Mouse (Mus musculus): Measurements from ENCODE around the gene Slc17a9. TPM values are rescaled to one million over a fixed set of nuclear protein-coding genes. Genes with fewer than 3 reads are reported as not detected.

Gene Slc17a9
- polyA plus RNA-seq, 1 experiment: 22.6 TPM

GRCm38 (mm10) chr2:180702701-180703149, 22.3 kb upstream of the Slc17a9 start:
- H3K9me3 ChIP-seq (replicated peaks; ENCODE audit: control insufficient read depth, insufficient read depth, low read length, poor library complexity, severe bottlenecking): no peaks in the 10 kb centered on the region
- H3K27me3 ChIP-seq (ENCODE audit: control insufficient read depth, insufficient read depth, low read length, poor library complexity, severe bottlenecking): no peaks in the 10 kb centered on the region
- H3K4me1 ChIP-seq (ENCODE audit: control insufficient read depth, insufficient read depth, low read length): peaks cover 6% of the 10 kb centered on the region
- H3K9ac ChIP-seq (ENCODE audit: low read depth, poor library complexity, severe bottlenecking): peak overlapping the region; percentile 97
- peak overlapping the region; percentile 61 for H3K4me3 ChIP-seq (ENCODE audit: low read depth, low read length)
- H3K27ac ChIP-seq (ENCODE audit: insufficient read depth, low read length): peak overlapping the region; percentile 91
- H3K36me3 ChIP-seq (ENCODE audit: control insufficient read depth, insufficient read depth, low read length, poor library complexity, severe bottlenecking): peaks cover 37% of the 10 kb centered on the region
- TF ChIP-seq CTCF (IDR thresholded peaks at IDR 0.05; ENCODE audit: low read depth, low read length) (peak; percentile 21), POLR2A (IDR thresholded peaks at IDR 0.05; ENCODE audit: insufficient read depth, low read length) (no peak), EP300 (IDR thresholded peaks at IDR 0.05; ENCODE audit: insufficient read depth, low read depth, low read length) (no peak)

DNA sequence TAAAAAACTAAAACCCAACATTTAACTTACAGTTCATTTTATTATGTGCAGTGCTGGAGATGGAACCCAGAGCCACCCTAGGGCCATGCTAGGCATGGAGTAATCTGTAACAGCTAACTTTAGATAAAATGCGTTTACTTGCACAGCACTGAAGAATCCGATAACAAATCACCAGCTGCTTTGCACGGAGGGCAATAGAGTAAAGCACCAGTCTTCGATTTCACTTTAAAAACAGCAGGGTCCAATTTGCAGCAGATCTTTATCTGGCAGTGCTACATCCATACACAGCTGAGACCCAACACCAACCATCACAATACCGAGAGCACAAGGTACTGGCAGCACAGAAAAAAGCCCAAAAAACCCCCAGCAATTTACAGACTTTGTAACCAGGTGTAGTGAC, 21.9 kb upstream of the Slc17a9 start:
- Histone ChIP-seq H3K4me1 (ENCODE audit: control insufficient read depth, insufficient read depth, low read length) (peaks cover 4% of the 10 kb centered on the region), H3K27ac (ENCODE audit: insufficient read depth, low read length) (peak overlapping the region; percentile 91), H3K4me3 (ENCODE audit: low read depth, low read length) (peak overlapping the region; percentile 61), H3K27me3 (ENCODE audit: control insufficient read depth, insufficient read depth, low read length, poor library complexity, severe bottlenecking) (no peaks in the 10 kb centered on the region), H3K9ac (ENCODE audit: low read depth, poor library complexity, severe bottlenecking) (peak overlapping the region; percentile 97), H3K9me3 (replicated peaks; ENCODE audit: control insufficient read depth, insufficient read depth, low read length, poor library complexity, severe bottlenecking) (no peaks in the 10 kb centered on the region), H3K36me3 (ENCODE audit: control insufficient read depth, insufficient read depth, low read length, poor library complexity, severe bottlenecking) (peaks cover 38% of the 10 kb centered on the region)
- TF ChIP-seq CTCF (IDR thresholded peaks at IDR 0.05; ENCODE audit: low read depth, low read length) (no peak), EP300 (IDR thresholded peaks at IDR 0.05; ENCODE audit: insufficient read depth, low read depth, low read length) (no peak)

- no peaks in the 10 kb centered on the region for H3K9me3 ChIP-seq (replicated peaks; ENCODE audit: control insufficient read depth, insufficient read depth, low read length, poor library complexity, severe bottlenecking)
- H3K4me1 ChIP-seq (ENCODE audit: control insufficient read depth, insufficient read depth, low read length): peaks cover 4% of the 10 kb centered on the region
- no peaks in the 10 kb centered on the region for H3K27me3 ChIP-seq (ENCODE audit: control insufficient read depth, insufficient read depth, low read length, poor library complexity, severe bottlenecking)
- peaks cover 42% of the 10 kb centered on the region for H3K36me3 ChIP-seq (ENCODE audit: control insufficient read depth, insufficient read depth, low read length, poor library complexity, severe bottlenecking)
- no peak overlapping the region for H3K4me3 ChIP-seq (ENCODE audit: low read depth, low read length)
- no peak for TF ChIP-seq EP300 (IDR thresholded peaks at IDR 0.05; ENCODE audit: insufficient read depth, low read depth, low read length)
- no peak for TF ChIP-seq CTCF (IDR thresholded peaks at IDR 0.05; ENCODE audit: low read depth, low read length)
- TF ChIP-seq POLR2A (IDR thresholded peaks at IDR 0.05; ENCODE audit: insufficient read depth, low read length): no peak
- peak overlapping the region; percentile 97 for H3K9ac ChIP-seq (ENCODE audit: low read depth, poor library complexity, severe bottlenecking)
- peak overlapping the region; percentile 91 for H3K27ac ChIP-seq (ENCODE audit: insufficient read depth, low read length)
Observed at GRCm38 (mm10) chr2:180703645-180704359, 21.3 kb upstream of the Slc17a9 start.

DNA sequence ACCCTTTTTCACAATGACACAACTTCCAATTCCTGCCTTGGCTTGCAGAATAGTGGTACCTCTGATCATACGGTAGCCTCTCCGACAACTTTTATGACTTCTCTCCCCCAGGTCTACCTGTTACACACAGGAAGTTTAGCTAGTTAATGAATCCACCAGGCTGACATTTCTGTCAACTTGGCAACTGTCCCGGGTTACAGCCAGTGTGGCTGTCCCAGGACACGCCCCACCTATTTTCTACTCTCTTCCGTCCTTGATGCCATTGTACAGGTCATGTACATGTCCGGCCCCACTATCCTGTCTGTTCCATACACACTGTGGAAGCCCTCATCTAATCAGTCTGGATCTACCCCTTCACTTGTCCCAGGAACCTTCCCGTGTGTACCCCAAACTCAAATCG, 20.5 kb upstream of the Slc17a9 start:
- Histone ChIP-seq H3K9ac (ENCODE audit: low read depth, poor library complexity, severe bottlenecking) (peak overlapping the region; percentile 97), H3K4me3 (ENCODE audit: low read depth, low read length) (peak overlapping the region; percentile 29), H3K36me3 (ENCODE audit: control insufficient read depth, insufficient read depth, low read length, poor library complexity, severe bottlenecking) (peaks cover 42% of the 10 kb centered on the region), H3K9me3 (replicated peaks; ENCODE audit: control insufficient read depth, insufficient read depth, low read length, poor library complexity, severe bottlenecking) (no peaks in the 10 kb centered on the region), H3K4me1 (ENCODE audit: control insufficient read depth, insufficient read depth, low read length) (peaks cover 4% of the 10 kb centered on the region), H3K27ac (ENCODE audit: insufficient read depth, low read length) (peak overlapping the region; percentile 91), H3K27me3 (ENCODE audit: control insufficient read depth, insufficient read depth, low read length, poor library complexity, severe bottlenecking) (no peaks in the 10 kb centered on the region)
- no peak for TF ChIP-seq EP300 (IDR thresholded peaks at IDR 0.05; ENCODE audit: insufficient read depth, low read depth, low read length)
- TF ChIP-seq CTCF (IDR thresholded peaks at IDR 0.05; ENCODE audit: low read depth, low read length): no peak
- TF ChIP-seq POLR2A (IDR thresholded peaks at IDR 0.05; ENCODE audit: insufficient read depth, low read length): no peak

DNA sequence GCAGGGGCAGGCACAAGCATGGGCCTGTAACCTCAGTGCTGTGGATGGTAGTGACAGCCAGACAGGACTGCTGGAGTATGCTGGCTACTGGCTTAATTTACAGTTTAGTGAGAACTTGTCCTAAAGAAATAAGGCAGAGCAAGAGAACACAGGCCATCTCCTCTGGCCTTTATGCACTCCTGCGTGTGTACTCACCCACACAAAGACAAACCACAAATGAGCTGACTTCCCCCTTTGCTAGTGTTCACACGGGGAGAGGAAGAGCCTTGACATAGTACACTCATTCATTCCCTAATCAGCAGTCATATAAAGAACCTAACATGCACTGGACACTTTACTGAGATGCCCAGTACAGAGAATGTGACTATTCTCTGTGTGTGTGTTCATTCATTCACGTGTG, 20.0 kb upstream of the Slc17a9 start:
- H3K36me3 ChIP-seq (ENCODE audit: control insufficient read depth, insufficient read depth, low read length, poor library complexity, severe bottlenecking): peaks cover 42% of the 10 kb centered on the region
- TF ChIP-seq CTCF (IDR thresholded peaks at IDR 0.05; ENCODE audit: low read depth, low read length): no peak
- TF ChIP-seq EP300 (IDR thresholded peaks at IDR 0.05; ENCODE audit: insufficient read depth, low read depth, low read length): no peak
- TF ChIP-seq POLR2A (IDR thresholded peaks at IDR 0.05; ENCODE audit: insufficient read depth, low read length): no peak
- H3K9me3 ChIP-seq (replicated peaks; ENCODE audit: control insufficient read depth, insufficient read depth, low read length, poor library complexity, severe bottlenecking): no peaks in the 10 kb centered on the region
- H3K27ac ChIP-seq (ENCODE audit: insufficient read depth, low read length): peak overlapping the region; percentile 91
- peaks cover 4% of the 10 kb centered on the region for H3K4me1 ChIP-seq (ENCODE audit: control insufficient read depth, insufficient read depth, low read length)
- peak overlapping the region; percentile 97 for H3K9ac ChIP-seq (ENCODE audit: low read depth, poor library complexity, severe bottlenecking)
- H3K4me3 ChIP-seq (ENCODE audit: low read depth, low read length): peak overlapping the region; percentile 29
- H3K27me3 ChIP-seq (ENCODE audit: control insufficient read depth, insufficient read depth, low read length, poor library complexity, severe bottlenecking): no peaks in the 10 kb centered on the region

DNA sequence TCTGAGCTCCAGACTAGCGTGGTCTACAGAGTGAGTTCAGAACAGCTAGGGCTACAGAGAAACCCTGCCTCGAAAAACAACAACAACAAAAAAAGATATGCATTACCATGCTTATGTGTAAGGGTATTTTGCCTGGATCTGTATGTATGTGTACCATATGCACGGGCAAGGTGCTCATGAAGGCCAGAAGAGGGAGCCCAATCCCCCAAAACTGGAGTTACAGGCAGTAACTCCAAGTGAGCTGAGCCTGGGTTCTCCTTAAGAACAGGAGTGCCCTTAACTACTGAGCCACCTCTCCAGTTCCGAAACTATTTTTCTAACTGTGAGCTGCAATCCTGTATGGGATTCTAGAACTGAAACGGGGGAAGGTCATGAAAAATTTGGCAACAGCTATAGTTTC, 19.1 kb upstream of the Slc17a9 start:
- TF ChIP-seq EP300 (IDR thresholded peaks at IDR 0.05; ENCODE audit: insufficient read depth, low read depth, low read length) (no peak), CTCF (IDR thresholded peaks at IDR 0.05; ENCODE audit: low read depth, low read length) (peak; percentile 46), POLR2A (IDR thresholded peaks at IDR 0.05; ENCODE audit: insufficient read depth, low read length) (no peak)
- Histone ChIP-seq H3K27me3 (ENCODE audit: control insufficient read depth, insufficient read depth, low read length, poor library complexity, severe bottlenecking) (no peaks in the 10 kb centered on the region), H3K4me1 (ENCODE audit: control insufficient read depth, insufficient read depth, low read length) (peaks cover 4% of the 10 kb centered on the region), H3K4me3 (ENCODE audit: low read depth, low read length) (peak overlapping the region; percentile 35), H3K36me3 (ENCODE audit: control insufficient read depth, insufficient read depth, low read length, poor library complexity, severe bottlenecking) (peaks cover 42% of the 10 kb centered on the region), H3K9me3 (replicated peaks; ENCODE audit: control insufficient read depth, insufficient read depth, low read length, poor library complexity, severe bottlenecking) (no peaks in the 10 kb centered on the region), H3K27ac (ENCODE audit: insufficient read depth, low read length) (peak overlapping the region; percentile 91), H3K9ac (ENCODE audit: low read depth, poor library complexity, severe bottlenecking) (peak overlapping the region; percentile 97)

All from ES-Bruce4 (cell line).